Mouse (Mus musculus): ENCODE measurements around the gene Gss. TPM values are rescaled to one million over a fixed set of nuclear protein-coding genes. Genes with fewer than 3 reads are reported as not detected.

Gss gene
- polyA plus RNA-seq, 1 experiment, result 18.4 TPM

DNA sequence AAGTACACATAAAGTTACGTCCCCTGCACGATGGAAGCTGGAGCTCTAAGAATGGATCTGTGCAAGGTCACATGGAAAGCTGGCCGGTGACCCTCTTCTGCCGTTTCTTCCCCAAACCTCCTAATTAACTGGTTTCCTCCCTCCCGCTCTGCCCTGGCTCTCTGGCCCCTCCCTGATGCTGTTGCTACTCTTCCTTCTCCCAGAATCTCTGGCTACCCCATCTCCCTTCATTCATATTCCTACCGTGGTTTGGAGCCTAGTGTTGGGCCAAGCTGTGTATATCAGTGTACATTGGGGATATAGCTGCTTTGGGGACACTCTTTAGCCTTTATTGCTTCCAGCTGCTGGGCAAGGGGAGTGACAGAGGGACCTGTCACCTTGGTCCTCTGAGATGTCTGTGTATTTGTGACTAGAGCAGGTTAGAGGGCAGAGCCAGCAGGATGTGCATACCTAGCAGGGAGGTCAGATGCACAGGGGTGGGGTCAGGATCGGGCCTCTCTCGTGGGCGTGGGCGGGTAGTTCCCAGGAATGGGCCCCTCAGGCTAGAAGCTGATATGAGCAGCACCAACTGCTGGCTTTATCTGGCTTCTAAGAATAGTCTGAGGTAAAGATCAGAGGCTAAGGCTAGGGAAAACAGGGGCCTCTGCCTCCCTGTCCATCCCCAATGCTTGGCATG, 12.1 kb upstream of the Gss start:
- Histone ChIP-seq H3K4me1 (ENCODE audit: control insufficient read depth, insufficient read depth, low read length) (peaks cover 1% of the 10 kb centered on the region; the same call in 1 of the 2 replicates), H3K4me3 (ENCODE audit: insufficient read depth, low read length) (no peak overlapping the region), H3K27ac (ENCODE audit: insufficient read depth, low read length) (no peak overlapping the region)
- TF ChIP-seq CTCF (IDR thresholded peaks at IDR 0.05; ENCODE audit: extremely low read depth, insufficient read depth, low read length) (no peak), POLR2A (IDR thresholded peaks at IDR 0.05; ENCODE audit: extremely low read depth, insufficient read depth, low read length) (no peak)

- no peak overlapping the region for H3K27ac ChIP-seq (ENCODE audit: insufficient read depth, low read length)
Measured at GRCm38 (mm10) chr2:155603707-155604106, 11.1 kb upstream of the Gss start.

GRCm38 (mm10) chr2:155595516-155595915, 2.9 kb upstream of the Gss start:
- H3K4me3 ChIP-seq (ENCODE audit: insufficient read depth, low read length), result no peak overlapping the region
- no peak for TF ChIP-seq POLR2A (IDR thresholded peaks at IDR 0.05; ENCODE audit: extremely low read depth, insufficient read depth, low read length)
- no peak for TF ChIP-seq CTCF (IDR thresholded peaks at IDR 0.05; ENCODE audit: extremely low read depth, insufficient read depth, low read length)
- peaks cover 5% of the 10 kb centered on the region for H3K4me1 ChIP-seq (ENCODE audit: control insufficient read depth, insufficient read depth, low read length)
- H3K27ac ChIP-seq (ENCODE audit: insufficient read depth, low read length), result no peak overlapping the region

More at GRCm38 (mm10) chr2:155603707-155604106, 11.1 kb upstream of the Gss start:
- TF ChIP-seq CTCF (IDR thresholded peaks at IDR 0.05; ENCODE audit: extremely low read depth, insufficient read depth, low read length), result no peak
- TF ChIP-seq POLR2A (IDR thresholded peaks at IDR 0.05; ENCODE audit: extremely low read depth, insufficient read depth, low read length), result no peak
- no peak overlapping the region for H3K4me3 ChIP-seq (ENCODE audit: insufficient read depth, low read length)
- peaks cover 1% of the 10 kb centered on the region; the same call in 1 of the 2 replicates for H3K4me1 ChIP-seq (ENCODE audit: control insufficient read depth, insufficient read depth, low read length)

DNA sequence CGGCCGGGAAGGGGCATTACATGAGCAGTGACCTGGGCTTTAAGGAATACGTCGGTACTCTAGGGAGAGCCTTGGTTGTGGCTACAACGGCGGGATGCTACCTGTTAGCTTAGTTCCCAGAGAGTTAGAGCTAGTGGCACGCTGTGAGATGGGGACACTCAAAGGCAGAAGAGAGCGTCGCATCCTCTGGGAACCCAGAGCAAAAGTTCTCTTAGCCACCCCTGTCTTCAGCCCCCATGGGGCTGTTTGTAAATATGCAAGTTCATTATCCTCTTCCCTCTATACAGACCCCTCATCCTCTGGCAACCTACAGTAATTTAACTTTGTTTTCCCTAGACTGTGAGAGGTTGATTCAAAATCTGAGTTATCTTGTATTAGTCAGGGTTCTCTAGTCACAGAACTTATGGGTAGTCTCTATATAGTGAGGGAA, 259 bp upstream of the Gss start:
- peak overlapping the region; percentile 60 for H3K4me3 ChIP-seq (ENCODE audit: insufficient read depth, low read length)
- TF ChIP-seq CTCF (IDR thresholded peaks at IDR 0.05; ENCODE audit: extremely low read depth, insufficient read depth, low read length), result no peak
- peaks cover 5% of the 10 kb centered on the region for H3K4me1 ChIP-seq (ENCODE audit: control insufficient read depth, insufficient read depth, low read length)
- H3K27ac ChIP-seq (ENCODE audit: insufficient read depth, low read length), result no peak overlapping the region

- H3K4me3 ChIP-seq (ENCODE audit: insufficient read depth, low read length), result peak overlapping the region; percentile 60
- TF ChIP-seq POLR2A (IDR thresholded peaks at IDR 0.05; ENCODE audit: extremely low read depth, insufficient read depth, low read length) (no peak), CTCF (IDR thresholded peaks at IDR 0.05; ENCODE audit: extremely low read depth, insufficient read depth, low read length) (no peak)
- H3K4me1 ChIP-seq (ENCODE audit: control insufficient read depth, insufficient read depth, low read length), result peaks cover 5% of the 10 kb centered on the region
- H3K27ac ChIP-seq (ENCODE audit: insufficient read depth, low read length), result no peak overlapping the region
Measured at GRCm38 (mm10) chr2:155591676-155592075, 934 bp downstream of the Gss start.

DNA sequence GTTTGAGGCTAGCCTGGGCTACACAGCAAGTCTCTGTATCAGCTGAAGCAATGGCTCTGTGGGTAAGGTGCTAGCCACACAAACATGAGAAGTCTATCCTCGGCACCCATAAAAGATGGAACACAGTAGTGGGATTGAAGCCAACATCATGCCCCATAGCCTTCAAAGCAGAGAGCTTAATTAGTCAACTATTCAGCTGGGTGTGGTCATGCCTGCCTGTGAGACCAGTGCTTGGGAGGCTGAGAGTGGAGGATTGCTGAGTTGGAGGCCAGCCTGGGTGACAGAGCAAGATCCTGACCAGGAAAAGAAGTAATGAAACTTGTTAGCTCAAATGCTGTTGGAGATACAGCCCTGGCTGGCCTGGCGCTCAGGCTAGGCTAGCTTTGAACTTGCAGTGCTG, 1.7 kb downstream of the Gss start:
- Histone ChIP-seq H3K4me1 (ENCODE audit: control insufficient read depth, insufficient read depth, low read length) (peaks cover 5% of the 10 kb centered on the region), H3K4me3 (ENCODE audit: insufficient read depth, low read length) (no peak overlapping the region), H3K27ac (ENCODE audit: insufficient read depth, low read length) (no peak overlapping the region)
- TF ChIP-seq CTCF (IDR thresholded peaks at IDR 0.05; ENCODE audit: extremely low read depth, insufficient read depth, low read length) (no peak), POLR2A (IDR thresholded peaks at IDR 0.05; ENCODE audit: extremely low read depth, insufficient read depth, low read length) (no peak)

DNA sequence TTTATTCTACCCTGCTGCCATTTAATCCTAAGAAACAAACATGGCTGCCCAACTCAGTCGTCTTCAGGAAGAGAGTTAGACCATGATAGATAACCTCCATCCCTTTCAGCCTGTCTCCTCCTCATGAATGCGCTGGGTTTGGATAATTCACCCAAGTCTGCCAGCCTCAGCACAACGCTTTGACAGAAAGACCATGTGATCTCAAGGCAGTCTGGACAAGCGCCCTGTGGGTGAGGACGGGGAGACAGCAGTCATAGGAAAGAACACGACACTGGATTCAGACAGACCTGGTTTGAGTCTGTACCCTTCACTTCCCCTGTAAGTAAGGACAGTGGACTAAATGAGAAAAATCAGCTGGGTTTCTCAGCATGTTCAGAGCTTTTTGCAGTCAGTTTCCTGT, 3.1 kb downstream of the Gss start:
- no peak overlapping the region for H3K27ac ChIP-seq (ENCODE audit: insufficient read depth, low read length)
- H3K4me3 ChIP-seq (ENCODE audit: insufficient read depth, low read length), result no peak overlapping the region
- peaks cover 5% of the 10 kb centered on the region for H3K4me1 ChIP-seq (ENCODE audit: control insufficient read depth, insufficient read depth, low read length)
- TF ChIP-seq CTCF (IDR thresholded peaks at IDR 0.05; ENCODE audit: extremely low read depth, insufficient read depth, low read length) (no peak), POLR2A (IDR thresholded peaks at IDR 0.05; ENCODE audit: extremely low read depth, insufficient read depth, low read length) (no peak)

GRCm38 (mm10) chr2:155588136-155588535, 4.5 kb downstream of the Gss start:
- H3K27ac ChIP-seq (ENCODE audit: insufficient read depth, low read length), result no peak overlapping the region

GRCm38 (mm10) chr2:155585486-155585885, 7.1 kb downstream of the Gss start:
- H3K4me3 ChIP-seq (ENCODE audit: insufficient read depth, low read length), result no peak overlapping the region
- no peak for TF ChIP-seq POLR2A (IDR thresholded peaks at IDR 0.05; ENCODE audit: extremely low read depth, insufficient read depth, low read length)
- TF ChIP-seq CTCF (IDR thresholded peaks at IDR 0.05; ENCODE audit: extremely low read depth, insufficient read depth, low read length), result no peak
- H3K4me1 ChIP-seq (ENCODE audit: control insufficient read depth, insufficient read depth, low read length), result no peaks in the 10 kb centered on the region
- H3K27ac ChIP-seq (ENCODE audit: insufficient read depth, low read length), result no peak overlapping the region

More at GRCm38 (mm10) chr2:155588136-155588535, 4.5 kb downstream of the Gss start:
- TF ChIP-seq POLR2A (IDR thresholded peaks at IDR 0.05; ENCODE audit: extremely low read depth, insufficient read depth, low read length), result no peak
- TF ChIP-seq CTCF (IDR thresholded peaks at IDR 0.05; ENCODE audit: extremely low read depth, insufficient read depth, low read length), result no peak
- Histone ChIP-seq H3K4me3 (ENCODE audit: insufficient read depth, low read length) (no peak overlapping the region), H3K4me1 (ENCODE audit: control insufficient read depth, insufficient read depth, low read length) (peaks cover 5% of the 10 kb centered on the region)

DNA sequence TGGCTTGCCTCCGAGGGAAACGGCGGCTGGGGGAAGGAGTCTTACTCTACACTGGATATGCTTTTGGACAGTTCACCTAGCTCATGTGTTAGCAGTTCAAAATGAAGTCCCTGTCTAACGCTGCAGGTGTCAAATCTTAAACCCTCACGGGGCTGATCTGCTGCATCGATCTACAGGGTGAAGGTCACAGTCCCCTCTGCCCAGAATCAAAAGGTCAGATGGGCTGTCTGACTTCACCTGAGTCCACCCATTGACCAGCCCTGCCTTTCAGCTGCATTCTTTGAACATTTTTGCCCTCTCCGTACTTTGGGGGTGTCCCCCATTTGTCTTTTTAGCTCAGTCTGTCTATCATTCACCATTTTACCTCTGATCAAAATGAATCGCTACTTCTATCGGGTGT, 7.5 kb downstream of the Gss start:
- no peak overlapping the region for H3K4me3 ChIP-seq (ENCODE audit: insufficient read depth, low read length)
- no peak overlapping the region for H3K27ac ChIP-seq (ENCODE audit: insufficient read depth, low read length)
- TF ChIP-seq CTCF (IDR thresholded peaks at IDR 0.05; ENCODE audit: extremely low read depth, insufficient read depth, low read length), result no peak
- TF ChIP-seq POLR2A (IDR thresholded peaks at IDR 0.05; ENCODE audit: extremely low read depth, insufficient read depth, low read length), result no peak
- H3K4me1 ChIP-seq (ENCODE audit: control insufficient read depth, insufficient read depth, low read length), result no peaks in the 10 kb centered on the region

Measured in cortical plate, adult 2 months (tissue).